Mouse (Mus musculus) testis, adult 10 weeks (tissue): Measurements from ENCODE around the gene 1700003E16Rik. TPM values are rescaled to one million over a fixed set of nuclear protein-coding genes. Genes with fewer than 3 reads are reported as not detected.

Experiments used
- polyA plus RNA-seq: library from polyadenylated mRNA; stranded (reverse); fragments of 350-450 nt; fragmentation: Illumina TruSeq; extraction: RNeasy Lipid Tissue Mini Kit (QIAGEN cat#74804); gene quantifications from one replicate; pipeline ENCODE4 v1.2.3, GENCODE M21; 2014; ENCODE audit warnings: low read depth, low replicate concordance

The 1700003E16Rik gene
- 2.4 TPM for polyA plus RNA-seq

GRCm38 (mm10) chr6:83156259-83156684 is at the start of gene 1700003E16Rik, which contains the start of gene Wdr54:
TSS of gene 1700003E16Rik (plus strand) at chr6:83156404.
TSS of gene Wdr54 (minus strand) at chr6:83156397.

GRCm38 (mm10) chr6:83108762-83109668 is 47.2 kb upstream of the 1700003E16Rik start, which contains the start of gene Mrpl53:
TSS of gene Mrpl53 (plus strand) at chr6:83109040.

GRCm38 (mm10) chr6:83115011-83115671 is 41.1 kb upstream of the 1700003E16Rik start, which contains the start of gene Mogs:
TSS of gene Mogs (plus strand) at chr6:83115496.

DNA sequence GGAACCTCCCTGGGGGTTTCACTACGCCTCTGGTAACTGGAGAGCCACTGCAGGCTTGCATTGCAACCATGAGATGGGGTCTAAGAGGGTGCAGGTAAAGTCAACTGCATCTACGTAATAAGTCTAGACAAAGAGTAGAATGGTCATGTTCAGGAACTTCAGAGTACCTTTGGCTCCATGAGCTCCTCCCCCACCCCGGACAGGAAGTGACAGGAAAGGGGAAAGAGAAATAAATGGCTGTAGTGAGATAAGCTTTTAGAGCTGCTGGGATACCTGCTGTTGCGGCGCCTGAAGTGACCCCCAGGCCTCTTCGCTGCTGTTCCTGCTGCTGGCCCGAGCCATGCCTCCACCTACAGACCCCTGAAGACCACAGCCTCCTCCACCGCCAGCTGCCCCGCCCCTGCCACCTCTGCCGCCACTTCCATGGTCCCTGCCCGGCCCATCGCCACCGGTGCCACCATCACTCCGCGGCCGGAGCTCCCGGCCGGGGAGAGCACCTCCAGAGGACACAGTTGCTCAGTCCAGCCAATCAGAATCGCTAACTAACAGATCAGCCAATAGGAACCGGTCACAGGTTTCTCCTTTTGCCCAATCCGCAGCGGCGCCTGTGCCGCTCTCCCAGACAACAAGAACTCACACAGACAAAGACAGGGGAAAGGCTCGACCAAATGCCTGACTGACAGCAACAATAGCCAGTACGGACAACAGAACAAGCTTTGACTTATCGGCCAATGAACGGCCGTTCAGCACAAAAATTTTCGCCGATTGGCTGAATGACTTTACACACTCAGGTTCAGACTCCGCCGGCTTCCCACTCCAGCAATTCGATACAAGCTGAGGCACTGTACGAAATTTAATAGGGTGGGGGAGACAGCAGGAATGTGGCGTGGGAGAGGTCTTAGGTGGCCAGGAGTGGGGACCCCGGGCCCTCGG is 35.0 kb upstream of the 1700003E16Rik start, which contains the start of gene Wbp1:
Gene Wbp1, minus strand, starts transcription at position 630 of the 933 bp plus-strand sequence.

GRCm38 (mm10) chr6:83125331-83125730 is 30.9 kb upstream of the 1700003E16Rik start, which contains the start of gene Ino80b:
TSS of gene Ino80b (minus strand) at chr6:83125431.

DNA sequence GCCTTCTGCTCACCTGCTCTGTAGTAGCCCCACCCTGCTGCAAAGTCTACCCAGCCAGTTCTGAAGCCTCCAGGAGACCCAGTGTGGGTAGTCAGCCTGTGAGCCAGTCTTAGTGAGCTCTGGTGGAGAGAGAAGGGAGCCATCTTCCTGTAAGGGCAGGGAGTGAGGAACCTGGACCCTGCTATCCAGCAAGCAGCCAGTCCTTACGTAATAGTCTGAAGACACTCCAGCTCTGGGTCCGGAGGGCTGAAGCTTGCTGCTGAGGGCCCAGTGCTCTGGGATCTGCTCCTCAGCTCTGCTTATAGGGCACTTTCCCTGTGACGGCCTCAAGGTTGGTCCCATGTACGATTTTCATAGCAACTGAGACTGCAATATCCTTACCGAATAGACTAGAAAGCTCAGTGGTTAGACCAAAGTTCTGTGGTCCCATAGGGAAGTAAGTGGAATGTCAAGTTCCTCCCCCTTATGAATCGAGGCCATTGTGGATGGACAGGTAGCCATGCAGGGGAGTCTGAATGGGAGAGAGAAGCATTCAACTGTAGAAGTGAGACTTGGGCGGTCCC is 21.2 kb upstream of the 1700003E16Rik start, which contains the start of gene Rtkn:
Gene Rtkn, plus strand, starts transcription at position 513 of the 563 bp plus-strand sequence.

GRCm38 (mm10) chr6:83165607-83166242 is 9.5 kb downstream of the 1700003E16Rik start, which contains the start of gene Dctn1:
TSS of gene Dctn1 (plus strand) at chr6:83165920.

Other genes with a start within 250 kb of the 1700003E16Rik start
- gene Sema4f, start 216.6 kb upstream of the 1700003E16Rik start, polyA plus RNA-seq: 0.15 TPM
- 28.5 TPM for gene M1ap, start 209.5 kb upstream of the 1700003E16Rik start, polyA plus RNA-seq
- gene Dok1, start 122.9 kb upstream of the 1700003E16Rik start, polyA plus RNA-seq: not detected
- 0.42 TPM for gene Loxl3, start 122.2 kb upstream of the 1700003E16Rik start, polyA plus RNA-seq
- gene Aup1, start 101.9 kb upstream of the 1700003E16Rik start, polyA plus RNA-seq: 6.2 TPM
- gene Htra2, start 101.1 kb upstream of the 1700003E16Rik start, polyA plus RNA-seq: 2.4 TPM
- gene Dqx1, start 98.6 kb upstream of the 1700003E16Rik start, polyA plus RNA-seq: 0.08 TPM
- not detected for gene Tlx2, start 86.1 kb upstream of the 1700003E16Rik start, polyA plus RNA-seq
- 13.1 TPM for gene Pcgf1, start 78.5 kb upstream of the 1700003E16Rik start, polyA plus RNA-seq
- not detected for gene Lbx2, start 70.0 kb upstream of the 1700003E16Rik start, polyA plus RNA-seq
- not detected for gene Ccdc142, start 54.8 kb upstream of the 1700003E16Rik start, polyA plus RNA-seq
- 2.6 TPM for gene Gm42688, start 54.8 kb upstream of the 1700003E16Rik start, polyA plus RNA-seq
- 46.1 TPM for gene Mrpl53, start 47.4 kb upstream of the 1700003E16Rik start, polyA plus RNA-seq
- gene Mogs, start 40.9 kb upstream of the 1700003E16Rik start, polyA plus RNA-seq: 0.87 TPM
- gene Wbp1, start 34.8 kb upstream of the 1700003E16Rik start, polyA plus RNA-seq: 3.4 TPM
- 1.1 TPM for gene Ino80b, start 31.0 kb upstream of the 1700003E16Rik start, polyA plus RNA-seq
- gene Rtkn, start 20.9 kb upstream of the 1700003E16Rik start, polyA plus RNA-seq: 0.28 TPM
- 1.5 TPM for gene Wdr54, start within 50 bp of the 1700003E16Rik start, polyA plus RNA-seq
- 11.3 TPM for gene Dctn1, start 9.5 kb downstream of the 1700003E16Rik start, polyA plus RNA-seq
- gene Slc4a5, start 63.4 kb downstream of the 1700003E16Rik start, polyA plus RNA-seq: 0.66 TPM
- gene Mthfd2, start 169.5 kb downstream of the 1700003E16Rik start, polyA plus RNA-seq: 13.1 TPM
- gene Mob1a, start 169.6 kb downstream of the 1700003E16Rik start, polyA plus RNA-seq: 55.4 TPM
- gene Bola3, start 192.7 kb downstream of the 1700003E16Rik start, polyA plus RNA-seq: 85.7 TPM